Mouse (Mus musculus): ENCODE results near the gene Ptpn6. TPM values are rescaled to one million over a fixed set of nuclear protein-coding genes. Genes with fewer than 3 reads are reported as not detected.
A peak's percentile ranks its signal among the peaks of the same experiment; 100 is the strongest.
"Not testable (repeated sequence)": the region's sequence is repeated elsewhere in the genome, so short reads cannot be mapped to it uniquely, and the experiment has no call there.

Gene Ptpn6
- total RNA-seq, 2 experiments from 2014 or later: 5.0 to 6.0 TPM

GRCm38 (mm10) chr6:124703789-124704188 lies 34.7 kb downstream of the Ptpn6 start:
- intact Hi-C loops (cut with DNase I): loop anchor here (2.0 to 5.0 kb wide), 2 partner anchors 34 to 55 kb away; partner anchors contain the start of gene Ptpn6
- DNase-seq: no peak

DNA sequence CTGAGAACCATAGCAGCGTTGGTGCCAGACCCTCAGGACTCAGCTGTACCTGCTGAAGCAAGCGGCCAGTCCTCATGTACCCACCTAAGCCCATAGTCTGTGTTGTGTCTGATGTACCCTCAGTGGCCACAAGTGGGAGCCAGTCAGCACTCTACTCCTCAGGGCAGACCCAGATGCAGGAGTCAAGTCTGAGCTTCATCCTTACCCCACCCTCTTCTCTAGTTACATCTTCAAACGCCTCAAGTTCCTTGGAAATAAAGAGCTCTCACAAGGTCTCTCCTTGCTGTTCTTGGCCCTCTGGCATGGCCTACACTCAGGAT lies 35.8 kb downstream of the Ptpn6 start:
- DNase-seq: peak; percentile 69 to 85
- intact Hi-C loops (cut with DNase I): loop anchor here (2.0 to 5.0 kb wide), 2 partner anchors 35 to 56 kb away; partner anchors contain the start of gene Ptpn6

- no peak for DNase-seq
- intact Hi-C loops (cut with DNase I): loop anchor here (2.0 to 5.0 kb wide), 2 partner anchors 35 to 57 kb away; partner anchors contain the start of gene Ptpn6
Observed at GRCm38 (mm10) chr6:124702102-124702783, 36.3 kb downstream of the Ptpn6 start.

DNA sequence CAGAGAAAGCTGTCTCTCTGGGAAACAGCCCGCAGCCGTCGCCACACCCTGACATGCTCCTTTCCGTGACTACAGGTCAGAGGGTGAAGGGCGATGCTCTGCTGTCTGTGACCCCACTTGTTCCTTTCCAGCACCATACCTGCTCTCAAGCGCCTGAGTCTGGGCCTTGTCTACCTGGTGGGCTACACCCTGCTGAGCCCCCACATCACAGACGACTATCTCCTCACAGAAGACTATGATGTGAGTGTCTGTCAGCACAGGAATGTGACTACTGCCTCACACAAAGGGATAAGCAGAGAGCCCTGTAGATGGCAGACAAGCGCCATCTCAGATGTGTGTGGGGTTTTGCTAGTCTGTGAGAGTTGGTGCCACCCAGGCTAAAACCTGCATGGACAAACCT lies 37.2 kb downstream of the Ptpn6 start:
- DNase-seq: no peak
- intact Hi-C loops (cut with DNase I): loop anchor here (5.0 kb wide), 1 partner anchor 36 kb away; the partner anchor contains the start of gene Ptpn6

DNA sequence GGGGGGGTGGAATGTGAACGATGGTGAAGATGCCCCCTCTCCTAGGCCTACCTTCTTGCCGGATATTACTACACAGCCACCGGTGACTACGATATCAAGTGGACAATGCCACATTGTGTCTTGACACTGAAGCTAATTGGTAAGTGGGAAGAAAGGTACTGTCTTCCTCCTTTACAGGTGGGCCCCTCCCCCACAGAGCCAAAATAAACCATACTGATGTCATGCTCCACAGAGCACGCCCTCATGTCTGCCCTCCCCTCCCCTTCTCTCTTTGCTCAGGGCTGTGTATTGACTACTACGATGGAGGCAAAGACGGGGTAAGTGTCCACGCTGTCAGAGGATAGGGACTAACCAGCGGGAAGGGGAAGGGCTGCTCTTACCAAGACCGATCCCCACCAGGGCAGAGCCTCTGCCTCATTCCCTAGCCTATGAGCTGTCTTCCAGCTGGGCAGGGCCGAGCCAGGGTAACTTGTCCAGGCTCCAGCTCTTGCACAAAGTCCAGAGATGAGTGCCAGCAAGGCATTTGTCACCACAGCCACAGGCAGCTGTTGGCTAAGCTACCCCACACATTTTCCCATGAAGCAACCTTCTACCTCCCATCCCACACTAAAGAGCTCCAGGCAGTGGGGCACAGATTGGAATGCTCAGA lies 38.4 kb downstream of the Ptpn6 start:
- intact Hi-C loops (cut with DNase I): loop anchor here (5.0 kb wide), 1 partner anchor 37 kb away; the partner anchor contains the start of gene Ptpn6
- DNase-seq: peak; percentile 84

- intact Hi-C loops (cut with DNase I): no loop called here
- no peak for DNase-seq
Observed at GRCm38 (mm10) chr6:124699366-124699765, 39.1 kb downstream of the Ptpn6 start.

DNA sequence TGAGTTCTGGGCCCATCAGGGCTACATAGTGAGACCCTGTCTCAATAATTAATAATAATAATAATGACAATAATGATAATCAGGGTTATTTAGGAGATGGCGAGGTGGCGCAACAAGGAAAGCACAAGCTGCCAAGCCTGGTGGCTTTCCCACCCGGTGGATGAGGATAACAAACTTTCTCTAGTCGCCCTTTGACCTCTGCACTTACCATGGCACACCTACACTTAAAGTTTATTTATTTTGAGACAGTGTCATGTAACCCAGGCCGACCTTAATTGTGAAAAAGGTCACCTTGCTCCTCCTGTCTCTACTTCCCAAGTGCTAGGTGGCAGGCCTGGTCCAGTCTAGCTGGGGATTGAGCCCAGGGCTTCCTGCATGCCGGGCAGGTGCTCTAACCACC lies 39.8 kb downstream of the Ptpn6 start:
- DNase-seq: no peak
- intact Hi-C loops (cut with DNase I): no loop called here

DNA sequence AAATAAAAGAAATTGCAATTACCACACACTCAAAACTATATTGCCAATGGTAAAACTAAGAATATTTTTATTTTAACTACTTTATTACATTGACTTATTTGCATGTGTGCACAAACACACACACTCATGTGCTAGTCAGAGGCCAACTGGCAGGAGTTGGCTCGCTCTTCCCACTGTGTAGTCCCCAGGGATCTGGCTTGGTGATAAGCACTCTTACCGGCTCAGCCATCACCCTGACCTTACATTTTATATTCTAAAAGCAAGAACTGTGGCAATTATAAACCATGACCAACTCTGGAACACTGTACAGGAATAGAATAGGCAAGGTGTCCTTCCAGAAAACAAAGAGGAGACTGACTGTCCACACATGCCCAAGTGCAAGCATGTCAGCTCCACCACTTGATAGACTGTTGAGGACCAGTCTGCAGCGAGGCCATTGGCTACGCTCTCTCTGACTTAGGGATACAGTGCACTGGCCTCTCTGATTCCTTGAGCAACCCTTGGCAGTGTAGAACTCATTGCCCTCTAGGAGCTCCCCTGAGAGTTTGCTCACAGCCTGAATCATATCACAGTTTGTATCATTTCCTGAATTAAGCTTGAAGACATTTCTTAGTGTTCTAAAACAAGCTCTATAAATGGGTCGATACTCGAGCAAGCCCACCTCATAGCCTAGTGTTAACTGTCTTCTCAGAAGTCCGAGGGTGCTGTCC lies 41.9 kb downstream of the Ptpn6 start:
- DNase-seq: no peak
- intact Hi-C loops (cut with DNase I): no loop called here

GRCm38 (mm10) chr6:124694166-124694955 lies 44.2 kb downstream of the Ptpn6 start:
- intact Hi-C loops (cut with DNase I): no loop called here
- peak; percentile 87 to 89 for DNase-seq

- DNase-seq: no peak
- intact Hi-C loops (cut with DNase I): loop anchor here (2.0 kb wide), 1 partner anchor 31 kb away; the partner anchor contains the start of gene Lpcat3
Observed at GRCm38 (mm10) chr6:124693243-124693981, 45.1 kb downstream of the Ptpn6 start.

- intact Hi-C loops (cut with DNase I): no loop called here
- no peak for DNase-seq
Observed at GRCm38 (mm10) chr6:124690517-124690916, 48.0 kb downstream of the Ptpn6 start.

DNA sequence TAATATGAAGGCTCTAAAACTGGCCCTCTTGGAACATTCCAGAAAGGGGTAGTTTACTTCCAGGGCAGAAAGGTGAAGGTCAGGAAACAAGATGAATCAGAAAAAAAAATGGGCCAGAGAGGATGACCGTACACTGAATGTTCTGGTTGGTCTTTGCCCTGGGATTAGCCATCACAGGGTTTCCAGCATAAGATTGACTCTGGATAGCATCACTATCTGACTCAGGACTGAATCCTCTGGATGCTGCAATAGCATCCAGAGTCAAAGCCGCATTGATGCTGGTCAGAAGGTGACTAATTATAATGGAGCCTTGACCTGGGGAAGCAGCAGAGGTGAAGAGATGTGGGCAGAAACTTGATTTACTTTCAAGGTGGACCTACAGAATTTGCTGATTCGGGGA lies 49.5 kb downstream of the Ptpn6 start:
- intact Hi-C loops (cut with DNase I): no loop called here
- no peak for DNase-seq

GRCm38 (mm10) chr6:124688151-124688758 lies 50.3 kb downstream of the Ptpn6 start:
- intact Hi-C loops (cut with DNase I): no loop called here
- no peak for DNase-seq

DNA sequence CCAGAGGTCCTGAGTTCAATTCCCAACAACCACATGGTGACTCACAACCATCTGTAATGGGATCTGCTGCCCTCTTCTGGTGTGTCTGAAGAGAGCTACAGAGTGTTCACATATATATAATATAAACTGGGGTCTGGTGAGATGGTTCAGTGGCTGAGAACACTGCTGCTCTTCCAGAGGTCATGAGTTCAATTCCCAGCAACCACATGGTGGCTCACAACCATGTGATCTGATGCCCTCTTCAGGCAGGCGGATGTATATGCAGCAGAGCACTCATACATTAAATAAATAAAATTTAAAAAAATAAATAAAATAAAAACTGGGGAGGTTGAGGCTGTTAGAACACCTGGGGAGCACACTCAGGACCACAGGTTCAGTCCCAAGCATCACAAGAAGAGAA lies 51.9 kb downstream of the Ptpn6 start:
- DNase-seq; intact Hi-C loops (cut with DNase I): not testable (repeated sequence)

DNA sequence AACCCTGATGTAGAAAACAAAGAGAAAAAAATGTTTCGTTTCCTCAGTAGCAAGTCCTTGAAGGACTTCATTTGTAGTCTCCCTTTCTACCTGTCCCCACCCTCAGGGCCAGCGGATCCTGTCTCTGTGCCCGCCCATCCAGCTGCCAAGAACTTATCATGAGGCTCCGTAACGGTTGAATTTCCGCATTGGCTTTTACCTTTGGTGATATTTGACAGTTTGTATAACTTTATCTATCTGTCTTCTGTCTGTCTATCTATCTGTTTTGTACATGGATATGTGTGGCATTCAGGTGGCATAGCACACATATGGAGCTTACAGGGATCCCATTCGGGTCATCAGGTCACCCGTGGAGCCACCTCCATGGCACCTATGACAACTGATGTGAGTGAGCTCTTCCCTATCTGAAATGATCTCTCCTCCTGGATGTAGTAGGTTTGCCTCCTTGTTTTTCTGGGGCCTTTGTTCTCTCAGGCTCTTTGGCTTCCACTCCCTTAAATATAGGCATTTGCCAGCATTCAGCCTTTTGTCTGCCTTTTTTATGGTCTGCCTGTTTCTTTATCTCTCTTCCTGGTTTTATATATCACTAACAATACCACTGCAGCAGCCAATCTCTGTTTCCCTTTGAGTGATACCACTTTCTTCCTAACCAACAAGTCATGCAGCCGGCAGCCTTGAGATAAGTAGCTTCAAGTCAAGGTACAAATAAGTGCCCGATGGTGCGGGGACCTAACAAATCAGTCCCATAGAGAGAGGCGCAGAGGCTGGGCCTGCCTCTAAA lies 52.7 kb downstream of the Ptpn6 start:
- DNase-seq: no peak
- intact Hi-C loops (cut with DNase I): no loop called here

GRCm38 (mm10) chr6:124683591-124684417 lies 54.7 kb downstream of the Ptpn6 start:
- DNase-seq: no peak
- intact Hi-C loops (cut with DNase I): no loop called here

GRCm38 (mm10) chr6:124682291-124682690 lies 56.2 kb downstream of the Ptpn6 start:
- DNase-seq; intact Hi-C loops (cut with DNase I): not testable (repeated sequence)

DNA sequence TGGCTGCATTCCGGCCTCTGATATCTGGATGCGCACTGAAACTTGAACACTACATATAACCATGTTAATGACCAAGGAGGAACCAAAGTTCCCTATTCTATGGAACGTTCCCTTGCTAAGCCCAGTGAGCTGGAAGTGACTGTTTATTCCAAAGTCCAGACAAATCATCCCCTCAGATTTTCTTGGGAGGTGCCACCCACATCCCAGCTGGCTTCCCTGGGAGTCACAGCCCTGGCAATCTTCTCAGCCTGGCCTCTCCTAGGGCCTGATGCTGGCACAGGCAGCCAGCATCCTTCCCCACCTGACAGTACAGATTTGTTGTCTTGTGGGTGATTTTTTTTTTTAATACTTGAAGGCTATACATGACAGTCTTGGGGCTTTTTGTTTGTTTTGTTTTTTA lies 59.0 kb downstream of the Ptpn6 start:
- intact Hi-C loops (cut with DNase I): no loop called here
- DNase-seq: no peak

Measured in heart, postnatal 10 days (tissue).